In the genomic region with DNA sequence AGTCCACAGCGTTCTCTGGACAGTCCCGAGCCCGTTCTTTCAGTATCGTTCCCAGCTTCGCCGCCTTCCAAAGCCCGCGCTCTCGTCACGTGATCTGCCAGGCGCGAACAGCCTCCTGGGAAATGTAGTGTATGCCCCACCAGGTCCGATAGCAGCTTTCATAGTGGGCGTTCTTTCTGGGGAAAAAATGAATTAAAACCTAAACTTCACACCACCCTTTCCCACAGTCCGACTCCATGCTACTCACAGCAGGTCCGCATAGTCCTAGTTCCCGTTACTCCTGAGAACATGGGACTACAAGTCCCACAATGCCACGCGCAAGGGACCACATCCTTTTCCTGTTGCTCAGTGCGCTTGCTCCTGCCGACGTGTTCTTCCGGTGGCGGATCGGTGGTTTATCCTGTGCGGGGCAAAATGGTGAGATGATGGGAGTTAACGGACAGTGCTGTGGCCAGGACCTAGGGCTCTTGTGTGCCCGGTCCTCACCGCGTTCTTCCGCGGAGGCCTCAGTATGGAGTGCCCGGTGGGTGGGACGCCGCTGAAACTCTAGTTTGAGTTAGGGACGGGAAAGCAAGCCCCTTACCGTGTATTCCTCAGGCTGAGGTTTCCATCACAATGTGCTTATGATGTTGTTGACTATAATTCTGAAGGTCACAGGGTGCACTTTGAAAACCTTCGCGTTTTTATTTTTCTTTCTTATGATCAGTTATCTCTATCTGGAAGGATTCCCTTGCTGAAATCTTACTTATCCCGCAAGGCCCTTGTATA, we compare ENCODE assay signal across 8 mouse cellular contexts. TPM values are rescaled to one million over a fixed set of nuclear protein-coding genes. Genes with fewer than 3 reads are reported as not detected.
DNase-seq lines count a peak whose midpoint lies in the region; ATAC-seq lines count a peak whose summit lies in the region.

TSS of gene Tmem258 (plus strand) at position 167 of the 768 bp plus-strand sequence.
TSS of gene Fen1 (minus strand) at position 322 of the 768 bp plus-strand sequence.

- H3K27me3 ChIP-seq in hindbrain, embryonic 13.5 days: no peaks in the 10 kb centered on the region

- peak; percentile 91 for DNase-seq in Muller cell, postnatal 12 days (ENCODE audit: inconsistent ontology term)
- DNase-seq in cerebellum, postnatal 10 days: peak; percentile 95 to 97
- DNase-seq in frontal cortex, postnatal 14 days (ENCODE audit: low spot score in 2 of 2): peak; percentile 87 to 88
- DNase-seq in layer of hippocampus, postnatal 25 days (ENCODE audit: extremely low spot score in 1 of 2, low spot score in 1 of 2): peak; percentile 90 to 91
- peak; percentile 92 for DNase-seq in lung, postnatal 25 days (ENCODE audit: low spot score)
- DNase-seq in retina, embryonic 14.5 days (ENCODE audit: low spot score): peak; percentile 93
- DNase-seq in thymus, postnatal 4 days: peak; percentile 93

- H3K9ac ChIP-seq in hindbrain, embryonic 13.5 days: peak within 1 kb of the TSS; percentile 88

- peak; percentile 94 for ATAC-seq in hindbrain, embryonic 13.5 days (ENCODE audit: low FRiP score)

- peak within 1 kb of the TSS; percentile 85 for H3K27ac ChIP-seq in hindbrain, embryonic 13.5 days

- peaks cover 21% of the 10 kb centered on the region for H3K4me1 ChIP-seq in hindbrain, embryonic 13.5 days (replicated peaks)

- peak within 1 kb of the TSS; percentile 78 for H3K4me2 ChIP-seq in hindbrain, embryonic 13.5 days

- peak within 1 kb of the TSS; percentile 64 for H3K4me3 ChIP-seq in hindbrain, embryonic 13.5 days

- H3K9me3 ChIP-seq in hindbrain, embryonic 13.5 days: no peaks in the 10 kb centered on the region

- H3K36me3 ChIP-seq in hindbrain, embryonic 13.5 days: peaks cover 51% of the 10 kb centered on the region

- WGBS in hindbrain, embryonic 13.5 days: under 1% methylated on average over 40 of the region's 40 CpGs

RNA-seq across cellular contexts. Expression of gene Tmem258, which starts in this region (rescaled TPM):
- 386 and 403 TPM in 2 replicates for polyA plus RNA-seq in hindbrain, embryonic 13.5 days (2015; fragmentation: Nextera tagmentation; extraction: Ambion mirVana)
- total RNA-seq in layer of hippocampus, postnatal 25 days (2021): 10 to 100 TPM; 84.3 to 92.4 TPM

RNA-seq across cellular contexts. Expression of gene Fen1, which starts in this region (rescaled TPM):
- 34.4 and 34.9 TPM in 2 replicates for polyA plus RNA-seq in hindbrain, embryonic 13.5 days (2015; fragmentation: Nextera tagmentation; extraction: Ambion mirVana)
- total RNA-seq in layer of hippocampus, postnatal 25 days (2021): 1 to 10 TPM; 9.1 to 9.4 TPM

Comparison
In these comparisons a context has a peak if more than half of its experiments do, and no peak if none do; other contexts are left out.
1. Peak in every context shown above with its lines: DNase-seq, ATAC-seq, H3K4me3 ChIP-seq and H3K27ac ChIP-seq.